Mouse (Mus musculus): ENCODE results near the gene Jmjd6.
"Not testable (repeated sequence)": the region's sequence is repeated elsewhere in the genome, so short reads cannot be mapped to it uniquely, and the experiment has no call there.

The Jmjd6 gene

GRCm38 (mm10) chr11:116823885-116824284 lies 19.4 kb downstream of the Jmjd6 start:
- not testable (repeated sequence) for DNase-seq (ENCODE audit: low spot score)

DNA sequence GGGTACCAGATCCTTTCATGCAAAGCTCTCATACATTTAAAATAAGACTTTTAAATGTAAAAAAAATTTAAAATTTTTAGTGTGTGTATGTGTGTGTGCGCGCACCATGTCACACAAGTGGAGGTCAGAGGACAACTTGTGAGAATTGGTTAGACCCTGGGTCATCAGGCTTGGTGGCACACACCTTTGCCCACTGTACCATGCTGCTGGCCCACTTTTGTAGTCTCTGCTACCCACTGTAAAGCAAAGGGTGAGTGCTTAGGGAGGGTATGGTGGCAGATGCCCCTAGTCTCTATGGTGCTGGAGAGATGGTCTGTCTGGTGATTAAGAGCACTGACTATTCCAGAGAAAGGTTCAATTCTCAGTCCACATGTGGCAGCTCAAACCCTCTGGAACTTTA lies 20.0 kb downstream of the Jmjd6 start:
- no peak for DNase-seq (ENCODE audit: low spot score)

DNA sequence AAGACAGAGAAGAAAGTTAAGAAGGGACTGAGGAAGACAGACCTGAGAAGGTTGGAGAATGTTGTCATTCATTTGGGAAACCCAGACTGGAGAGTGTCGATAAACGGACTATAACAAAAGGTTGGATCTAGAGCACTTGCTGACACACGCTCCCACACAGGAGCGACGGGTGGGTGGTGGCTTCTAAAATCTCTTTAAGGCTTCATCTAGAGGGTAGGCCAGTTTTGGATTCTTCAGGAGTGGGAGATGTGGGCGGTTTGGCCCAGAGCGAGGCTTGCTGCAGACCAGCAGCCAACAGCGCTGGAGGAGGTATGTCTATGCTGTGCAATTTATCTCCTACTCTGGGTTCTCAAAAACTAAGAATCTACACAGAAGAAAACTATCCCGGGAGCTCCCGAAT lies 20.6 kb downstream of the Jmjd6 start:
- no peak for DNase-seq (ENCODE audit: low spot score)

DNA sequence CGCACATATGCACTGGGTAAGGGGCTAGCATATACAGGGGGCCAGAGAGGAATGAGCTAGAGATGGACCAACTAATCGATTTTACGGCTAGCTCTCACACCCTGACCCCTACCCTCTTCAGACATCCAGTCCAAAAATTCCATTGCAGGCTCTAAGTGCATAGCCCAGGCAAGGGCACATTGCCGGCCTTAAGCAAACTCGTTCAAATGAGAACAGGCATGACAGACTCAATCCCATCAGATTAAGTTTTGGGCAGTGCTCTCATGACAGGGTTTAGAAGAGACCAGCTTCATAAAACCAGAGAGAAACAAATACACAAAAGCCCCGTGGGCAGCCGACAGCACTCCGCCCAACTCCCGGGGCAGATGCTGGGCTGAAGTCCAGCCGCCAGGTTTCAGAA lies 21.0 kb downstream of the Jmjd6 start:
- DNase-seq (ENCODE audit: low spot score), result no peak

GRCm38 (mm10) chr11:116821057-116821940 lies 21.9 kb downstream of the Jmjd6 start:
- DNase-seq (ENCODE audit: low spot score), result no peak

- no peak for DNase-seq (ENCODE audit: low spot score)
Observed at GRCm38 (mm10) chr11:116819932-116820593, 23.2 kb downstream of the Jmjd6 start.

DNA sequence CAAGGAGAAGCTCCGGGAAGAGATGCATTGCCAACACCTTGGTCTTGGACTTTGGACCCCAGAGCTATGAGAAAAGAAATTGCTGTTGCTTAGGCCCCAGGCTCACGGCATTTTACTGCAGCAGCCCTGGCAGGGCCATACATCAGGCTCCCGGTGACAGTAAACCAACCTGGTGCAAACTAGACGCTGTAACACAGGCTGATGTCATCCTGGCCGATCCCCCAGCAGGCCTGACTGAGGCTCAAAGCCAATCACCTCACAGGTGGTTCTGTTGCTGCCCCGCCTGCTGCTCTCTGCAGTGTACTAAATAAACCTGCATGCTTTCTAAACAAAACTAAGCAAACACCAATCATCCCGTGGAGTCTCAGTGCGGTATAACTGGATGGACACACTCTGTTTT lies 24.5 kb downstream of the Jmjd6 start:
- peak; percentile 40 for DNase-seq (ENCODE audit: low spot score)

- no peak for DNase-seq (ENCODE audit: low spot score)
Observed at GRCm38 (mm10) chr11:116817567-116817966, 25.7 kb downstream of the Jmjd6 start.

DNA sequence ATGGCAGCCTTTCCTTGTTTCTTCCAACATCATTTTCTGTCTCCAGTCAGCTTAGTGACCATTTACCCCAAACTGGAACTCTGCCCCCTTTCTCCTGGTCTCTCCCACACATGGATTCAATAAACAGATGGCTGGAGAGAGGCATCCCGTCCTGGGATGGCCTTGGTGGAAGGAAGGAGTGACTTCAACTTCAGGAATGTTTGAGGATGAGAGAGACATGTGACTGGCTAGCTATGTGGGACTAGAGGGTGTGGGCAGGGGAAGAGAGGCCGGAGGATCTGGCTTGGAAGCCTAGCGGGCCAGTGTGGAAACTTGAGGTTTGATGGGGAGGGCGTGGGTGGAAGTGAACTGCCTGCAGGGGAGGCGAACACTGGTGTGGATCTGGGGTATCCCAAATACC lies 26.5 kb downstream of the Jmjd6 start:
- DNase-seq (ENCODE audit: low spot score), result no peak

DNA sequence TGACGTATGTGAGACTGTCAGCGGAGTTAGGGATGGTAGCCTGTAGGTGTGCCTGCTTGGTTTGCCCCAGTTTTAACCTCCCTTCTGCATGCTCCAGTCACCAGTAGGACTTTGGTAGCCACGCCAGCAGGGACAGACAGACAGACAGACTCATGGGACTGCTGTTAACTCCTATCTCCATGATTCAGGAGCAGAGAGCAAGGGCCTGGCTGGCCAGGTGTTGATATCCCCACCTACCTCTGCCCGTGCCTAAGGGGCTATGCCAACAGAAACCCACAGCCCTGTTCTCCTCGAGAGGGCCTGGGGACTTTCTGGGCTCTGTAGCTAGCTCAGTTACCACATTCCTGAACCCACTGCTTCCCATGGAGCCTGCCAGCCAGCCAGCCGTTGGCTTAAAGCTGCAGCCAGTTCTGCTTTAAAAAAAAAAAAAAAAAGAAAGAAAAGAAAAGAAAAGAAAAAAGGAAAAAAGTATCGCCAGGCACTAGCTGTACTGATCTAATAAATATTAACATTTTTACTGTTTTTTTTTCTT lies 28.3 kb downstream of the Jmjd6 start:
- no peak for DNase-seq (ENCODE audit: low spot score)

DNA sequence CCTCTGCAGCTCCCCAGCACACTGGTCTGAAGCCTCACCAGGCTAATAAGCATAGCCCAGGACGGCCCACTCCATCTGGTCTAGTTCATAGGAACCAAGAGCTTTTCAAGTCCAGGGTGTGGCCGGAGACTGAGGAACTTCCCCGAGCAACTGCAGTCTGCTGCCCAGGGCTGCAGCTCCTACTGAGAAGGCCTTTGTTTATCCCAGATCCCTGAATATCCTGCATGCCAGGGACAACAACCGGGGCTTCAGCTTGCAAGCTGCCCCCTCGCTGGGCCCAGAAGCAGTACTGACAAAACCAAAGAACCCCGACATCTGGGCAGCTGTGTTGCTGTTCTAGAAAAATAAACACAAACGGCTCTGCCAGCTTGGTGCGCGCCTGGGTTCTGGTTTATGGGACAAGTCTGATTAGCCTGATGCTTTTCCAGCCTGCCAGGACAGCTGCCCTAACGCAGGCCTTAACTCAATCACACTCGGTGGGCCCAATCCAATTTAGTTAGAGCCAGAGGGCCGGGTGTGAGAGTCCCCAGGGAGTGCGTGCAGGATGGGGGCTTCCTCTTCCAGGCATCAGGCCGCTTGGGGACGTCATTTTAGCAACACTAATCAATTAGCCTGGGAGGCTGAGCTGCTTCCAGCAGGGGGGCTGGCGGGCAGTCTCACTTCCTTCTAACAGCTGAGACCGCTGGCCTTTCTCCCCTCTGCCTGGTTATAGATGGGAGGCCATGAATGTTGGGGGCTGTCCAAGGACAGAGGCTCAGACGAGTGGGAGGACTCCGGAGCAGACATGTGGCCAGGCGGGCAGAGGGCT lies 29.0 kb downstream of the Jmjd6 start:
- DNase-seq (ENCODE audit: low spot score), result no peak

DNA sequence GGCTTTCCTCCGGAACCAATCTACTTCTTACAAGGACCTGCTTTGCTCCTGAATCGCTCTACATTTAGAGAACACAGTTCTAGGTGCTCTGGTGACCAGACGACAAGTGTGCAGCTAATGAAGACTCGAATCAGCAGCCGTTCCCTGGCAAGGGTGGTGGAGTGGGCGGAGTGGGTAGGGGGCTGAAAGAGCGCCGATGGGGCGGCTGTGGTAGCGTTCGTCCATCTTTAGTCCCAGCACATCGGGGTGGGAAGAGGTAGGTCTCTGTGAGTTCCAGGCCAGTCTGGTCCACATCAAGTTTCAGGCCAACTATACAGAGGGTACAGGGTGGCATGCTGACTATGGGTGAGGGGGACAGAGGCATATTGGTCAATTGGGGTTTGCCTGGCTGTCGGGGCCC lies 29.6 kb downstream of the Jmjd6 start:
- no peak for DNase-seq (ENCODE audit: low spot score)

DNA sequence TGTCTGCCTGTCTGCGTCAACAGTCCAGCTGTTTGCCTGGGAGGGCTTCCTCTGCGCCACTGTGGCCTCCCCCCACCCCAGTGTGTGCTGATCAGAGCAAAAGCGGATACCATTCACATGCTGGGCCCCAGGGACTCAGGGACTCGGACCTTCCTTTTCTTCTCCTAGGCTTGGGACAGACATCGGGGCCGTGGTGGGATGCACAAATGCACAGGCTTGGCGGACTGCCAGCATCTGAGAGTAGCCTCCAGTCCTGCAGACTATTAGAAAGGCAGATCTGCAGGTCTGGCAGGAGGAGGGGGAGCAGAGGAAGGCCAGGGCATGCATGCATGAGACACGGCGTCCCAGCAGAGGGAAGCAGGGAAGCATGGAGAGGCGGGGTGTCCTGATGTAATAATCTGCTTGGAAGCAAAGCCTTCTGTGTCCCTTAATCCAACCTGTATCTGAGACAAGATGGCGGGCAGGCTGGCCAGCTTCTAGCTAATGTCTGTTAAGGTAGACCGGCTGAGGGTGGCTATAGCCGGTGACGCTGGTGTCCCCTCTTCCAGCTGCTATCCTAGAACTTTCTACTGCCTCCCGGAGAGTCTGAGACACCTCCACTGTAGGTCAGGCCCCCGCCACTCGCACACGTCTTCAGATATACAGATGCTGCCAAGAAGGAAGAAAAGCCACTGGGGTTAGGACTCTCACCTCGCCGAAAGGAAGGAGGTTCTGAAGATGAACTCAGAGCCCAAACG lies 30.3 kb downstream of the Jmjd6 start:
- DNase-seq (ENCODE audit: low spot score), result peak; percentile 57

DNA sequence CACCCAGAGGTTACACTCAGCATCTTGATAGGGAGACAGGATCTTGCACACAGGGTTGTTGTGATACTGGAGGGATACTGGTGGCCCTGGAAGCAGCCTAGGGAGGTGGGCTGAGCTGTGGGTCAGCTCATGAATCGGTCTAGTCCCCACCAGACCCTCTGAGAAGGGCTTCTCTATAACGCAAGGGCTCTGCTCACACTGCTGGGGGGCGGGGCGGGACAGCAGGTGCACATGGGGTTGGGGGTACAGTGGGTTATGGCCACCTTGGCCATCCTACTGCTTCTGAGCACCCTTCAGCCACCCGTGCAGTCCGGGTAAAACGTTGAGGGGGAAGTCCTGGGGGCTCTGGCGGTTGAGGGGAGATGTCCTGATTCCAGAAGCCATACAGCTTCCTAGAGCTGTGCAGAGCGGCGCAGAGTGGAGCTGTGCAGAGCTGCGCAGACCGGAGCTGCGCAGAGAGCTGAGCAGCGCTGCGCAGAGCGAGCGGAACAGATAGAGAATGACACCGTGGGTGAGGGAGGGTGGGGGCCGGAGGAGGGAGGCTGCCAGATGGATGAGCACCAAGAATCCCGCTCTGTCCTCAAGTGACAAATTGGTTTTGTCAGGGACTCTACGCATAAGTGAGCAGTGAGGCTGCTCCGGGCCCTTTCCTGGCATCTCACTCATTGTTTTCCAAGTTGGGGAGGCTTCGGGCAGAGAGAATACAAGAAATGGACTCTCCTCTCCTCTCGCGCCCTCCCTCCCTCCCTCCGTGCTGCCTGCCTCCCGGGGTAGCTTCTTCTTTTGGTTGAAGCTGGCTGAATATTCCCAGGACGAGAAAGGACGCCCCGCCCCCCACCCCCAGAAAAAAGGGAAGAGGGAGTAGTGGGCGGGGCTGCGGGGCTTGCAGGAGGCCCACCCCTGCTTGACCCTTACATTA lies 32.0 kb downstream of the Jmjd6 start:
- no peak for DNase-seq (ENCODE audit: low spot score)

- DNase-seq (ENCODE audit: low spot score), result no peak
Observed at GRCm38 (mm10) chr11:116810528-116810927, 32.7 kb downstream of the Jmjd6 start.

GRCm38 (mm10) chr11:116809520-116809919 lies 33.7 kb downstream of the Jmjd6 start:
- DNase-seq (ENCODE audit: low spot score), result no peak

DNA sequence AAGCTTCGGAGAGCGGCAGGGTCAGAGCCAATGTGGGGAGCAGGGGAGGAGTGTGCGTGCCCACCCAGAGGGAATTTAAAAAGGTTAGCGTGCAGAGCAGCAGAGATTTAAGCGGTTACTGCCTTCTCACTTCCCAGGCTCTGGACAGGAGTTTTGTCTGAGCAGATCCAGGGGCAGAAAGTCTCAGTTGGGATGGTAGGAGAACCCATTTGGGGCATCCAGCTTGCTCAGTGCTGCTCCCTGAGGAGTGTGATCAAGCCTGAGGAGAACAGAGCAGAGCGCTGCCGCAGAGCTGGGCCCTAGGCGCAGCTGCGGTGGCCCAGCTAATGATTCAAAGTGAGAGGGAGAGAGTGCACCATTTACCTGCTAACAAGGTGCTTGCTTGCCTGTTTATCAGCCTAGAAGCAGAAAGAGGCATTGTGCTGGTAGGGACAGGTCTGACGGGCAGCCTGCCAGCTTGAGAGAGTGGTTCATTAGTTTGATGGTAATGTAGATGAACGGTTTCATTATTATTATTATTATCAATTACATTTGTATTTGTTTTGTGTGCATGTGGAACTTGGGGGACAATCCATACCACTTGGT lies 34.3 kb downstream of the Jmjd6 start:
- no peak for DNase-seq (ENCODE audit: low spot score)

DNA sequence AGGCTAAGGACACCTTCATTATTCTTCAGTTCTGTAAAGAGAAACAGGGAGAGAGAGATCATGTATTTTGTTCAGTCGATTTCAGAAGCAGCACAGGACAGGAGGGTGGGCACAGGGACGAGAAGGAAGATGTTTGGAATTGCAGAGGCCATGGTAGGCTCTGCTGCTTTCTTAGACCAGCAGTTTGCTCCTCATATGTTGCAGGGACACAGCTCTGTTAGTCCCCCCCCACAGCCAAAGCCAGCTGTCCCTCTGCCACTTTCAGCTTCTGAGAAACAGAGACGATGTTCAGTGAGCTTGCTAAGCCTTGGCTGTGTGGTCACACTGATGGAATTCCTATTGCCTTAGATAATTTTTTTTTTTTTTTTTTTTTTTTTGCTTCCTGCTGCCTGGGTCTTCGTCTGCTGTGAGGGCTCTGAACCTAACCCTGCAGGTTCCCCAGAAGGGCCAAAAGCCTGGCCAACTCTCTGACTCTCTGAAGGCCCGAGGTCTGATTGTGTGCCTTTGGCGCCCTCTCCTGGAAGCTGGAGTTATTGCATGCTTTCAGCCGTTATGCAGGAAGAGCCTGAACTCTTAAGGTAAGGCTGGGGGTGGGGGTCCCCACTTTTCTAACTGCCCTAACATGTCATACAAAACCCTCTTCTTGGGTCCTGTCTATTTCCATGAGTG lies 35.2 kb downstream of the Jmjd6 start:
- DNase-seq (ENCODE audit: low spot score), result peak; percentile 51

- no peak for DNase-seq (ENCODE audit: low spot score)
Observed at GRCm38 (mm10) chr11:116807526-116807925, 35.7 kb downstream of the Jmjd6 start.

- no peak for DNase-seq (ENCODE audit: low spot score)
Observed at GRCm38 (mm10) chr11:116807116-116807515, 36.1 kb downstream of the Jmjd6 start.
